Mouse (Mus musculus) cerebellum, postnatal 10 days (tissue): ENCODE data around the gene Anks6.

ENCODE experiments used
- DNase-seq, 2 experiments: peaks; one replicate each; pipeline ENCODE4 v3.0.0; 2021; ENCODE audit warnings: mixed read lengths in 2 of 2

Anks6 gene

DNA sequence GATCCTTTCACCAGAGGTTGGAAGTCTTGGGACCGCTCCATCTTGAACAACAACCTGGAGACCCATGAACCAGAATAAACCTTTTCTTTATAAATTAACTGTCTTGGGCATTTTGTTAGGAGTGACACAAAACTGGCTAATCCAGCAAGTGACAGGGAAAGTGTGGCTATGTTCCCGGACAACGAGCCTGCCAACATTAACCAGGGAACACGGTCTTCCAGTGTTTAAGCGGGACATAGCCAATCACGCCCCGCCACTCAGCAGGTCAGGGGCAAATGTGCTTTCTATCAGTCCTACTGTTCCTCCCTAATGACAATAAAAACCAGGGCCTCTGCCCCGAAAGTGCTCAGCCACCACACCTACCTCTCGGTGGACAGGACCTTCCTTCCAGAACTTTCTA is 13.4 kb downstream of the Anks6 start:
- peak in 1 of 2 experiments; percentile 46 for DNase-seq

DNA sequence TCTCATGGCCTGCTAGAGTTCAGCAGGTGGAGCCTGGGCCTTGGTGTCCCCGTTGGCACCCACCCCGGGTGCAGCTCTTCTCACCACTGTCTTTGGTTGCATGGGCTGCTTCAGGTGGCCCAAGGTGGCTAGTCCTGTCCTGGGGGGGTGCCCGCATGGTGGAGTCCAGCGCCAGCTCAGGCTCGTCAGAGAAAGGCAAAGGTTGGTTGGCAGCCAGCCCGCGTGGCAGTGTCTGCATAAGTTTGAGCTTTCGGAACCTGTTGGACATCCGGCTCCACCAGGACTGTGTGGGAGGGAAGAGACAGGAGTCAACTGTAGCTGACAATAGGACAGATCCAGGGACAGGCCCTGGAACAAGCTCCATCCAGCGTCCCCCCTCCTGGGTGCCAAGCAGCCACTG is 17.6 kb downstream of the Anks6 start:
- no peak for DNase-seq

DNA sequence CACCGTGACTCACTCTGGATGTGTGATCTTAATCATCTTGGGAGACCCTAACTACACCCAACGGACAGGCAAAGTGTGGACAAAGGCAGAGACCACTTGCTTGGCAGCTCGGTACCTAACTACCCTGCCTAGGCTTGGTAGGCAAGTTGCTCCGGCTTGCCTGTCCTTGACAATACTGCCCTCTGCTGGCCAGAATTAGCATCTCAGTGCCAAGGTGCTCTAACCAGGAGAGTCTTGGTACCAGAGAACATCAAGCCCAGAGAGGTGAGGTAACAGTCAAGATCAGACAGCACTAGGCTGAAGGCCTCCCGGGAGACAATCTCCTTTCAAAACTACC is 19.9 kb downstream of the Anks6 start:
- DNase-seq, result peak; percentile 95 to 97

DNA sequence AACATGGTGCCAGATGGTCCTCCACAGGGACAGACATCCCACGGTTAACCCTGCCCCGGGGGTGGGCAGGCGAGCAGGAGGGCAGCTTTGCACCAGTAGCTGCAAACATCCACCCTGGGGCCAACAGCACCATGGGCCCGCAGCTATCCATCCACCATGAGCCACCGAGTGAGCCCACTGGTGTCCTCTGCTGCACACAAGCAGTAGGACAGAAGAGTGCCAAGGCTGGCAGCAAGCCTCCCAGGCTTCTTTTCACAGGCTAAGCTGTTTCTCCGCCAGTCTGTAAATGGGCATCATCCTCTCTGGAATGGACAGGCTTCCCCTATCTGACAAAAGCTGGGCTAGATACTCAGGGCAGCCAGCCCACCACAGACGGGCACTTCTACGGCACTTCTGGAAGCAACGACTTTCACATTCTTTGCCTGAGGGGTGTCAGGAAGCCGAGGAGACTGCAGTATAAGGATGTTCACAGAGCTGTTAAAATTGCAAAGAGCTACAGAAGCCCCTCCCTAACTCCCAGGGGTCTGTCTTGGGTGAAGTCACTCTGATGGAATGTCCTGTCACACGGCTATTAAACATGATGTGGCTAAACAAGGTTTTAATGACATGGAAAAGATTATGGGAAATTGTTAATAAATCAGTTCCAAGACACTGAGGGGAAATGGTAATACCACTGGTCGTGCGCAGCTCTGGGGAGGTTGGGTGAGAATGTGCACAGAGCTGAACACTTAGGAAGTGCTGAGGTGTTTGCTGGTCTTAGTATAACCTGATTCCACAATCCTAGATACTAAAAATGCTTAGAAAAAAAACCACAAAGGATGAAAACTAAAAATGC is 20.5 kb downstream of the Anks6 start:
- peak; percentile 72 to 77 for DNase-seq

DNA sequence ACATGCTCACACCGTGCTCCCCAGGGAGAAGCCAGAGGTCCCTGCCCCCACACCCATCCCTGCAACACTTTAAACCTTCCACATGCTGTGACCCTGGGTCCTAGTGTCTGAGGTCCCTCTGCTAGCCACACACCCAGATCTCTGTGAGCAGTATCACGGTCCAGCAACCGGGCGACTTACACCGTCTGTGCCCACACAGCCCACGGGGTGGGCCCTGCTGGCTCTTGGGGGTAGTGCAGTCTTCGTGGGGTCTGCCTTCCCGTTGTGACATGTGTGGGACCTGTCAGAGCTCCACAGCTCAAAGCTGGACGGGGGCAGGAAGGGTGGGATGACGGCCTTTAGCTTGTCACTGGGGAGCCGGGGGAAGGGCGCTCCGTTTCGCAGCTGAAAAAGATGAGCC is 21.7 kb downstream of the Anks6 start:
- DNase-seq, result no peak

DNA sequence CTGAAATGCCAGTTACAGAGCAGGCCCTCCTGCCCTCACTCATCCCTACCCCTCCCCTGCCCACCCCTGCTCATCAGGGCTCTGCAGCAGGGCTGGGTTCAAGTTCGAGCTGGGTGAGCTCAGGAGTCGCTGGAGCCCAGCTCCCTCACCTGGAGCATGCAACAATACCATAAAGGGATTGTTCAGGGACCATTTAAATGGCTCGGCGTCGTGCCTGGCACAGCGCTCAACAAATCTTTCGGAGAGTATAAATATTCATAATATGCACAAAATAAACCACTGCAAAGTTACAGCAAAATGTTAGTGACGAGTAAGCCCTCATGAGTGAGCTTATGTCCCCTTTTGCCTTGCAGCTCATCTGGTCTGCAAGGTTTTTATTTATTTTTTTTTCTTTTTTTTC is 25.1 kb downstream of the Anks6 start:
- DNase-seq, result no peak

DNA sequence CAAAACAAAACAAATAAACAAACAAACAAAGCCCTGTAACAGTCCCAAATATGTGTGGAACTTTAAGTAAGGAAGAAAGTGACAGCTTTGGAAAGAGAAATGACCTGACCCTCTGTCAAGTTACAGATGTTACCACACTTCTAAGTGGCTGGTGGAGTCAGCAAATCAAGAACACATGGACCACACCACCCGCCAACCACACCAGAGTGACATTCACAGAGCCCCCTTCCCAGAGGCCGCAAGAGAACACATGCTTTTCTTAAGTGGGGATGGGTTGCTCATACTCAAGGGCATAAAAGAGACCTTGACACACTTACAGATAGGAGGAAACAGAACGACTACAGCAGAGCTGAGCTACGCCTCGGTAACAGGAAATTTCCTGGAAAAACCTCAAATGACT is 28.4 kb downstream of the Anks6 start:
- DNase-seq, result no peak

DNA sequence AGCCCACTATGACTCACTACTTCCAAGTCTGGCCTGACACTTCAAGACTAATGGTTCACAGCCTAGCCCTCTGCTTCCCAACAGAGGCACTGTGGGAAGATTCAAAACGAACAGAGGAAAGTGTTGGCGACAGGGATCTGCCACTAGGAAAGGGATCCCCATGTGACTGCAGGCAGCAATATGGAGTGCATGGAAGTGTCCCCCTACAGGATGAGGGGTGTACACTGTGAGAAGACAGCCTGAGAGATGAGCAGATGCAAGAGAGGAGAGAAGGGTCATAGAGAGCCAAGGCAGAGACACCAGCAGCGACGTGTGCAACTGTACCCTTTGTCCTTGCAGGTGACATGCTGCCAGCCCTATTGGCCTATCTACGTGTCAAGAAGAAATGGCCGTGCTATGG is 33.3 kb downstream of the Anks6 start:
- DNase-seq, result no peak

DNA sequence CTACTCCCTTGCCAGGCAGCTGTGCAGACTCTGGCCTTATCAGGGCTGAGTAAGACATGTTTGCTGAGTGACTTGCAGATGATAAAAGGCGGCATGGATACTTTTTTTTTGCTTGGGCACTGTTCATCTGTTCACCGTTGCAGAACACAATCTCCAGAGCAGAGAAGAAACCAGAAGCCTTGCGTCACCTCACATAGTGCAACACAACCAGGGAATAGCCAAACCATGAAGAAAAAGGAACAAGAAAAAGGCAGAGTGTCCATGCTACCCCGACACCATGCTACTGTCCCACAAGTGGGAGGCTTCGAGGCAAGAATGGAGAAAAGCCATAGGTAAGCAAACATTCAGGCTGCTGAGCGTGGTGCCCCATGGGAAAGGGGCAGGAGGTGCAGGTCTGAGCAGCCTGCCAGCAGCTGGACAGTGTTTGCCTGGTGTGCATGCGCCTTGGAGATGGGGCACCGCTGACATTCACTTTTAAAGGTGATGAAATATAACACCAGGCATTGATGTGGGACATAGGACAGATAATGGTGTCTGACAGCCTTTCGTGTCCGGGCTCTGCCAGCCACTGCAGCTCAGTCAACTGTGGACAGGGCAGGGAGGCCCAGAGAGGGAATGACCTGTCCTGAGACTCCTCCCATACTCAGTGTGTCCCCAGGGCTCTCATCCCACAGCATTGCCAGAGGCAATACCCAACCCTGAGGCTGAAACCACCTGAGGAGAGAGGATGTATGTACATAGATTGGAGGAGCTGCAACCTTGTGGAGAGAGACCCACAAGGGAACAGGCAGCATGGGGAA is 34.2 kb downstream of the Anks6 start:
- DNase-seq, result no peak

DNA sequence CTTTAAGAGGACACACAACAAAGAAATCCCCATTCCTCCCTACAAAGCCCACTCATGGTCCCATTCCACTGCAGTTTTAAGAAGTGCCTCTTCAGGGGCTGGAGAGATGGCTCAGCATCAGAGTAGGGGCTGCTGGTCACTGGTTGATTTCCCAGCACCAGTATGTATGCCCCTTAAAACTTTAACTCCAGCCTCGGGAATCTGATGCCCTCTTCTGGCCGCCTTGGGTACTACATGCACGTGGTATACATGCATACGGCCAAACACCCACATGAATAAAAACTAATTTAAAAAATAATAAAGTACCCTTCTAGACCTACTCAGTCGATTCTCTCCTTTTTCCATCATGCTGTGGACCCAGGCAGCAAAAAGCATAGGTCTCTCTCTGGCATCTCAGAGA is 36.7 kb downstream of the Anks6 start:
- DNase-seq, result peak; percentile 84 to 89

DNA sequence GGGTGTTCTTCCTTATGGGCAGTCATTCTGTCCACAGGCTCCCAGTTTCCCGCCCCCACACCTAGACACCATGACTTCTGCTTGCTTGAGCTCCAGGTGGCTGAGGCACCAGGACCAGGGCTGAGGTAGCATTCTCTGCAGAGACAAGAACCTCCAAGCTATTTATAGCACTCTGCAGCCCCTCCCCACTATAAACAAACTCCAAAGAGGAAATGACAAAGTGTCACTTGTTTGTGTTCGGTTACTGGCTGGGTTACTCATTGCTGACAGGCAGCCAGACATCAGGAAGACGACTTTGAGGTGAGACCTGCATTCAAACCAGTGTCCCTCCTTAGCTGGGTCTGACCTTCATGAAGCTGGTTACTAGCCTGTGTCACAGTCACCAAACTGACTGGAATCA is 42.1 kb downstream of the Anks6 start:
- DNase-seq, result no peak

DNA sequence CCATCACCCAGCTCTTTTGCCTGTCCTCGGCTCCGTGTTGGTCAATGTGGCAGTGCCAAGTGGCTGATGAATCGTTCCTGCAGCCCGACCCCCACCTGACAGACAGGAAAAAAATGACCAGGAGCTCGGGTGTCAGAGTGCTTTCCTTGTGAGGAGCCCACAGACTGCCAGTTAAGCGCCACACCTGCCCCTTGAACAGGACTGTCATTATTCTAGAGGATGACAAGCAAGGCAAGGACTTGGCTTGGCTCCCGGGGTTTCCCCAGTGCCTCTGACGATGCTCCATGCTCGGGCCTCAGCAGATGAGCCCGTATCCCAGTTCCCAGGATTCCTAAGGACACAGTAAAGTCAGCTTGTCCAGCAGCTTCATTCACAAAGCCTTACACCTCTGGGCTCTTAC is 44.8 kb downstream of the Anks6 start:
- DNase-seq, result peak; percentile 76 to 77

DNA sequence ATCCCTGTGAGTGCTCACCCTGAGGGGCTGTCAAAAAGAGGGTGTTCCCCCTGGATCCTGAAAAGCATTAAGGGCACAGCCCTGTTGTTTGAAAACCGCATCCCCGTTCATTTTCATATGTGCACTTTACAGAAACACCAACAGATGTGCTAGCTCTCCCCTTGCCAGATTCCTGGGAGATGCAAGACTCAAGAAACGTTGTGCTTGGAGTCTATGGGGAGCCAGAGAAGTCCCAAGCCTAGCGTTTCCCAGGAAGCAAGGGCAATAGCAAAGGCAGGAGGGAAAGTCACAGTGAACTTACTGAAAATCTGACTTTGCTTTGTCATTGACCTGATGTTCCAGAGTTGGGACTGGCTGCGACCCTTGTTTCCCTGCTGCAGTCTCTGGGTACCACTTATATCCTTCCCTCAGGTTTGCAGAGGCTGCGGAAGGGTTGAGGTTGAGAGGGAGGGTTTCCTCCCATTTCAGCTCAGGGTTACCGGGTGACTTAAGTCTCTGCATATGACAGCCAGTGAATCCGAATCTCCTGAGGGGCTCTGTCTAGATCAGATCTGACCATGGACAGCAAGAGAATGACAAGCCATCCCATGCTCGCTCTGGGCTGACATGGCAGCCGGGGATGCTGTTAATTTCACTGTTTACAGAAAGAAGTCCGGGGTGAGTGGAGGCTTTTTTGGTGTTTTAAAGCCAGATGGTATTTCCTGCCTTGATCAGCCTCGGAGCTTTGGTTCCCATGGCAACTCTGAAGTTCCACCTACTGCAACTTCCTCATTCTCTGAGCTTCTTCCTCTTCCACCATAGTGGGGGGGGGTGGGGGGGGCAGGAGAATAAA is 46.6 kb downstream of the Anks6 start:
- DNase-seq, result no peak

DNA sequence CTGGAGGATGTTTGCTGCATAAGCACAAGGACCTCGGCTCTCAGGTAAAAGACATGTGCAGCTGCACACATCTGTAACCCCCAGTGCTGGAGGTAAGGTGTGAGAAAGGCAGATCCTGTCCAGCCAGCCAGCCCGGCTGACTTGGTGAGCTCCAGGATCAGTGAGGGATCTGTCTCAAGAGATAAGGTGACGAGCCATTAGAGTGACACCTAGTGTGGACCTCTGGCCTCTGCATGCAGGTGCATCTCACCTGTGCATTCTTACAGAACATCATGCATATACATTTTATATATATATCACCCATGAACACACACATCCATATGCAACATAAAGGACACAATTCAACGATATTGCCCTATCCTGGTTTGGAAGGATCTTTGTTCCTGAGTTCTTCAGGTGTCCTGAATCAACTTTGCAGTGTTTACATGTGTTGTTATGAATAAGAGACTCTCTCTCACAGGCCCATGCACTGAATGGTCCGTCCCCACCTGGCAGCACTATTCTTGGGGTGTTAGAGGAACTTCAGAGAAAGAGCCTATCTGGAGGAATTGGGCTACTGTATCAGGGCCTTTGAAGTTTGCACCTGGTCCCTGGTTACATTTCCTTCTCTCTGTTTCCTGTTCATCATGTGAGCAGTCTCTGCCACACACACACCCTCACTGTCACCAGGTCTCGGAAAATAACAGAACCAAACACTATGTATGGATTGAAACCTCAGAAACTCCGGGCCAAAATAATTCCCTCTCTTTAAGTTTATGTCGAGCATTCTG is 56.4 kb downstream of the Anks6 start:
- no peak for DNase-seq

DNA sequence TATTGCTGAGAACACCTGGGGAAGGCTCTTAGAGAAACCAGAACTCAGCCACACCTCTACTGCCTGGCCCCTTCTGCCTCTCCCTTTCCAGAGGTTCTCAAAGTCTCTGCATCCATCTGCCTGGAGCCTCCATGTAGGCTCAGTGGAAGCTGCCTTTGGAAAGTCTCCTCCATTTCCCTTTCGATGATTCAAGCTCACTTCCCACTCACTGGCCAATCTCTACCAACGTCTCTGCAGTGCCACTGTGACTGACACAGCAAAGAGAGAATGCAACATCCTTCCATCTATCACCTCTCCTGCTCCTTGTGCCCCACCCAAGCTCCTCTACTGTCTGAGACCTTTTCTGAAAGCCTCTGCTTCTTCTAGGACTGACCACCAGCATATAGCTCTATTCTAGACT is 59.3 kb downstream of the Anks6 start:
- DNase-seq, result no peak

DNA sequence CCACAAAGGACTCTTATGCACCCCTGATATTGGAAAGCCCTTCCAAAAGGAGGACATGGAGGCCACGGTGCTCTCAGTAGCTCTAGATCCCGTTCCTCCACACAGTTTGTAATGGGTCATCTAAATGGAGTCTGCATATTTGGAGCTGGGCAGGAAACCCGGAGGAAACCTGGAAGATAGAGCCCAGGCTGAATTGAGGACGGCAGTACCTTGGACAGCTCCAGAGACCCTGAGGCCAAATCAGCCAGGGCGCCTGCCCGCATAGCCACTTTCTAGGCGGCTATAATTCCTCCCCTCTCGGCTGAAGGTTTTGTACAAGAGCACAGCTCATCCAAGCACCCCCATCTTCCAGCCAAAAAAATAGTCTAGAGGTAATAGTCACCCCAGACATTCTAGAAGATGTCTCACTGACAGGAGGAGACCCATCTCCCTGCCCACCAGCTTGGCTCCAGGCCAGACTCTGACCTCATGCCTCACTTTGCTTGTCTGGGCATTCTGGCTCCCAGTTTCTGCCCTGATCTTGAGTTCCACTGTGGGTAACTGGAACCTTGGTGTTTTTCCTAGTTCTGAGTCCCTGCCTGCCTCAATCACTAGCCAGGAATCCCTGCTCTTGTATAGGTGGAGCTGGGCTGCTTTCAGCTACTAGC is 64.3 kb downstream of the Anks6 start:
- DNase-seq, result peak; percentile 90 to 91

DNA sequence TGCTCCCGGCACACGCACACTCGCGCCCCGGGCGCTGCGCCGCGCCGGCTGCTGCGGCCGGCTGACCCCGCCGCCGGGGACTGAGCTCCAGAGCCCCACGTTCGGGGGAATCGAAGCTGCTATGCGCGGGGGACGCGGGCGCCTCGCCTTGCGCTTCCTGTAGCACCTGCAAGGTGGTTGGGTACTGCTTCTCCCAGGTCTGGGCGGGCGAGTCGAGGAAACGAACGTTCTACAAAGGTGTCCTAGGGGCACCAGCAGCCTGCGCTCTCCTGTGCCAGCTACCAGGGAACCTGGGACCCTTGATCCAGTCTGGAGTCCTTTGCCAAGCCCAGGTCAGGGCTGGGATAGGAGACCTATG is 65.3 kb downstream of the Anks6 start:
- DNase-seq, result no peak

DNA sequence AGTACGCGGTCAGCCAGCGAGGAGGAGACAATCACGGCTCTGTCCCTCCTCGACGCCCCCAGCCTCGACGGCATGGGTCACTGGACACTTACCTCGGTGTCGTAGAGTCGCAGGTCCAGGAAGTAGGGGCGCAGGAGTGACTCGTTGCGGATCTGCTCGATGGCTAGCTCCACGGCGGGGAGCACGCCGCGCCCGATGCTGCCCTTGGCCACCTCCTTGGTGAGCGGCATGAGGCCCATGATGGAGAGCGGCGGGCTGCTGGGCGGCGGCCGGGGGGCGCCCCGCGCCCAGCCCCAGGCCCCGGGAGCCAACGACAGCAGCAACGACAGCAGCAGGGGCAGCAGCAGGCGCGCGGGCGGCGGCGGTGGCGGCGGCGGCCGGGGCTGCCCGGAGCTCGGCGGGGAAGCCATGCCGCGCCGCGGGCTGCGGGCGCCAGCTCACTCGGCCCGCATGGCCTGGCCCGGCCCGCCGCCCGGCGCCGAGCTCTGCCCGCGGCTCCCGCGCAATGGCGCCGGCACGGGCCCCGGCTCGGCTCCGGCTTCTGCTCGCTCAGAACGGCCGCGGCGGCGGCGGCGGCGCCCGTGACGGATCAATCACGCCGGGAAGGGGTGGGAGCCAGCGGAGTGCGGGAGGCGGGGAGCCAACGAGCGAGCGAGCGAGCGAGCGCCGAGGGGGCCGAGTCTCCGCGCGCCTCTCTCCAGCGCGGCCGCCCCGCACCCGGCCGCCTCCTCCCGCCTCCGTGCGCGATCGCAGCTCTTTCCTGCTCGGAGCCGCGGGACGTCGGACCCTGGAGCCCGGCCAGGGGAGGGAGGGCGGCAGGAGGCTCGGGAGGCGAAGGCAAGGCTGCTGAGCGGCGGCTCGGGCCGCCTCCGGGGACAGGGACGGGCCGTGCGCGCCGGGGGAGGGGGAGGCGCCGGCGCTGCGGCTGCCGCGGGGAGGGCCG is 65.9 kb downstream of the Anks6 start, which contains the start of gene Gabbr2:
Gabbr2 (minus strand) TSS at position 858 of the 943 bp plus-strand sequence.
- peak; percentile 84 to 88 for DNase-seq

DNA sequence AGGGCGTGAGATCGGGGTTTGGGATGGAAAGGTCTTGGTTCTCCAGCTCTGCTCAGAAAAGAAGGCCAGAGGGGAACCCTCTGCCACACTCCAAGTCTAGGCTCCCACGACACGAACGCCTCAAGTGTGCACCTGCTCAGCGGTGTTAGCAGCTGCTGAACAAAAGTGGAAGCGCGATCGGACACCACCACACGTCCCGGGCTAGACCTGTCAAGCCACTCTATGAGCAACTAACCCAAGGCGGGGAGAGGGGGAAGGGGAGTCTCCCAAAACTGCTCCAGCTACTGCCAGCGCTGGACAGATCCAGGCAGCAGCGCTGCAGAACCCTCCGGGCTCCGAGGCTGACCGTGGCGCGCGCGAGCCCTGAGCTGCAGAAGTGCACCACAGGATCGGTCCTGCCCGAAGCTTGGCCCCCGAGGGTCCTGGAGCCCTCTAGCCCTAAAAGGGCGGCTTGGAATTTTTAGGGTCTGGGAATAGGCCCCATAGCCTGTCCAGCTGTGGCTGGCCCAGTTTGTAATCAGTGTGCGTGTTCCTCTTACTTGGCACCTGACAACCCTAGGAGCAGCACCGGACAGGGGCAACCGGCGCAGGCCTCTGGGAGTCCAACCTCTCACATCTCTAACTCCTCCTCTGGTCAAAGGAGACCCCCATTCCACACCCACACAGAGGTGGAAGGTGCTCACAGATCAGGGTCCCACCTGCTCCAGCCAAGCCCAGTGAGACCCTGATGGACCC is 66.8 kb downstream of the Anks6 start:
- peak; percentile 69 to 72 for DNase-seq

DNA sequence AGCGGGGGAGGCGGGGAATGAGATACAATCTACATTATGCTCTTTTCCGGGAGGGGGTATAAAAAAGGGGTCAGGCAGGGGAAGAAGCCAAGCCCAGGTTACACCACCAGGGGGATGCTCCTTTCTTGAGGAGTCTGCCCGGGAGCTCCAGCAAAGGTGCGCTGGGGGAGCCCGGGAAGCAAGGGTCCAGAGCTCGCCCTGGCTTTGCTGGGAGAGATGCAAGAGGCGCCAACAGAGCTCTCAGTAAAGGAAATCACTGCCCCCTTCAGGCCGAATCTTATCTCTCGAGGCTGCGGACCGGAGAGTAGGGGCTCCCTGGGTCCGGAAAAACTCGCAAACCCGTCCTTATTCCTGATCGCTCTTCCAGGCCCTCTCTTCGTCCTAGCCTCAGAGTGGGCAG is 67.4 kb downstream of the Anks6 start:
- peak; percentile 94 for DNase-seq
